Mouse (Mus musculus) gastrocnemius, postnatal 10 days (tissue): ENCODE measurements at regions not wholly inside any gene's neighbourhood (a gene's known extent, or its start where the extent isn't known, plus 50 kb on each side); places are given as distances from the start of the nearest gene placed in this dataset.

Source experiments
- DNase-seq: peaks from one replicate; pipeline ENCODE4 v3.0.0; 2021; ENCODE audit warnings: mixed read lengths

- DNase-seq: no peak
Observed at GRCm38 (mm10) chr17:45966736-45967135, 65.4 kb downstream of the Vegfa start.

GRCm38 (mm10) chr17:45964031-45964430, 68.1 kb downstream of the Vegfa start:
- no peak for DNase-seq

GRCm38 (mm10) chr17:45963332-45963731, 68.8 kb downstream of the Vegfa start:
- no peak for DNase-seq

GRCm38 (mm10) chr17:45961626-45962319, 70.4 kb downstream of the Vegfa start:
- no peak for DNase-seq

- DNase-seq: no peak
Observed at GRCm38 (mm10) chr17:45958094-45958881, 73.9 kb downstream of the Vegfa start.

- DNase-seq: no peak
Observed at GRCm38 (mm10) chr17:45955481-45955880, 76.7 kb downstream of the Vegfa start.

GRCm38 (mm10) chr17:45954824-45955223, 77.3 kb downstream of the Vegfa start:
- DNase-seq: no peak

- no peak for DNase-seq
Observed at GRCm38 (mm10) chr17:45953523-45953922, 78.6 kb downstream of the Vegfa start.

GRCm38 (mm10) chr17:45950533-45951164, 81.5 kb downstream of the Vegfa start:
- no peak for DNase-seq

GRCm38 (mm10) chr17:45949141-45949540, 83.0 kb downstream of the Vegfa start:
- DNase-seq: no peak

GRCm38 (mm10) chr17:45948314-45948935, 83.7 kb downstream of the Vegfa start:
- no peak for DNase-seq

GRCm38 (mm10) chr17:45945005-45945404, 87.2 kb downstream of the Vegfa start:
- DNase-seq: no peak

GRCm38 (mm10) chr17:45943244-45943643, 88.9 kb downstream of the Vegfa start:
- DNase-seq: no peak

- DNase-seq: no peak
Observed at GRCm38 (mm10) chr17:45941890-45942375, 90.2 kb downstream of the Vegfa start.

- DNase-seq: no peak
Observed at GRCm38 (mm10) chr17:45940121-45940813, 91.9 kb downstream of the Vegfa start.

- DNase-seq: no peak
Observed at GRCm38 (mm10) chr17:45938284-45938683, 93.9 kb downstream of the Vegfa start.

- no peak for DNase-seq
Observed at GRCm38 (mm10) chr17:45936577-45936976, 95.6 kb downstream of the Vegfa start.

GRCm38 (mm10) chr17:45935291-45935690, 96.9 kb downstream of the Vegfa start:
- DNase-seq: no peak

- no peak for DNase-seq
Observed at GRCm38 (mm10) chr17:45934002-45934401, 98.2 kb downstream of the Vegfa start.

GRCm38 (mm10) chr17:45933034-45933433, 99.1 kb downstream of the Vegfa start:
- DNase-seq: no peak

- DNase-seq: no peak
Observed at GRCm38 (mm10) chr17:45932611-45933010, 99.6 kb downstream of the Vegfa start.

GRCm38 (mm10) chr17:45929591-45929990, 102.6 kb downstream of the Vegfa start:
- DNase-seq: no peak
